Mouse (Mus musculus): Measurements from ENCODE around the gene Fnbp1. TPM values are rescaled to one million over a fixed set of nuclear protein-coding genes. Genes with fewer than 3 reads are reported as not detected.

The Fnbp1 gene
- polyA plus RNA-seq, 1 experiment from 2014 or later = 31.1 TPM

DNA sequence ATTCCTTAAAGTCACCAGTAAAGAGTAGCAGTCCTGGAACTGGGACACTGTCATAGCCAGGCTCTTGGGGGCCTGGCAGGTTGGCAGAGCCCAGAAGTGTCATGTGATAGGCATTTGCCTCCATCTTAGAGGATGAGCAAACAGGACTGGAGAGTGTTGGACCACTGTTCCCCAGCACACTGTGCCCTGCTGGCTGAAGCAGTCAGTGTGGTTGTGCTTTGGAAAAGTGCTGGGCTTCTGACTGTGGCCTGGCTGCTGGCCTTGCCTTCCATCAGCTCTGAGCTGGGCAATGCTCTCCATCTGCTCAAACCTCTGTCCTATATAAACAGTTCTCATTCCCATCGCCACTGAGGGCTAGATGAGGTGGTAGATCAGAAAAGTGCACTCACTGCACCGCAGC is 121.6 kb downstream of the Fnbp1 start:
- H3K9me3 ChIP-seq (ENCODE audit: control insufficient read depth, low read length) = no peaks in the 10 kb centered on the region
- H3K36me3 ChIP-seq (ENCODE audit: control insufficient read depth, insufficient read depth, low read length) = peaks cover 30% of the 10 kb centered on the region; the same call in 1 of the 2 replicates
- DNase-seq (ENCODE audit: low spot score) = no peak
- no peak overlapping the region for H3K4me3 ChIP-seq (ENCODE audit: low read depth, low read length)
- no peak overlapping the region for H3K4me2 ChIP-seq (ENCODE audit: low read length)
- WGBS = 86% methylated on average over 2 of the region's 2 CpGs
- H3K9ac ChIP-seq (ENCODE audit: low read length) = no peak overlapping the region
- no peak for ATAC-seq (replicated peaks; ENCODE audit: low FRiP score, low TSS enrichment, low read depth)
- H3K27me3 ChIP-seq (replicated peaks; ENCODE audit: control insufficient read depth, insufficient read depth, low read length) = no peaks in the 10 kb centered on the region
- no peak overlapping the region for H3K27ac ChIP-seq (ENCODE audit: low read depth)
- no peaks in the 10 kb centered on the region for H3K4me1 ChIP-seq (replicated peaks; ENCODE audit: control insufficient read depth, insufficient read depth, low read length)

DNA sequence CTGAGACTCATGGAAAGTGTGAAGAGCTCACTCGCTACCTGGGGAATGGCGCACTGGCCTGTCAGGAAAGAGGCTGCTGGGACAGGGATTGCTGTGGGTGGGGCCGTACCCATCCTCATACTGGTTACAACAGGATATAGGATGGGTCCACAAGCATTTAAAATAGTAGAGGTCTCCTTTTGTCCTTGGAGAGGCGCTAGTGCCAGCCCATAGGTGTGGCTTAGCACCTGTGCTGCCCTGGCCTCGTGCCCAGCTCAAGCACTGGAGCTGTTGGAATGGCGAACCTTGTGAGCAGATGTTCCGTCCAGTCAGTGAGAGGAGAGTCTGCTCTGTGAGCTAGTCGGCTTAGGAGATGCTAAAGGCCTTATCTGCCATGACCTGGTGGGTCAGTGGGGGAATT is 122.8 kb downstream of the Fnbp1 start:
- peaks cover 30% of the 10 kb centered on the region; the same call in 1 of the 2 replicates for H3K36me3 ChIP-seq (ENCODE audit: control insufficient read depth, insufficient read depth, low read length)
- ATAC-seq (replicated peaks; ENCODE audit: low FRiP score, low TSS enrichment, low read depth) = no peak
- WGBS = 85% methylated on average over 8 of the region's 8 CpGs

GRCm38 (mm10) chr2:31018519-31018918 is 123.3 kb downstream of the Fnbp1 start:
- no peaks in the 10 kb centered on the region for H3K9me3 ChIP-seq (ENCODE audit: control insufficient read depth, low read length)
- ATAC-seq (replicated peaks; ENCODE audit: low FRiP score, low TSS enrichment, low read depth) (no peak), DNase-seq (ENCODE audit: low spot score) (no peak)
- WGBS = 88% methylated on average over 8 of the region's 8 CpGs
- H3K36me3 ChIP-seq (ENCODE audit: control insufficient read depth, insufficient read depth, low read length) = peaks cover 30% of the 10 kb centered on the region; the same call in 1 of the 2 replicates
- H3K9ac ChIP-seq (ENCODE audit: low read length) = no peak overlapping the region
- H3K27ac ChIP-seq (ENCODE audit: low read depth) = no peak overlapping the region
- no peak overlapping the region for H3K4me3 ChIP-seq (ENCODE audit: low read depth, low read length)
- no peak overlapping the region for H3K4me2 ChIP-seq (ENCODE audit: low read length)
- no peaks in the 10 kb centered on the region for H3K4me1 ChIP-seq (replicated peaks; ENCODE audit: control insufficient read depth, insufficient read depth, low read length)
- H3K27me3 ChIP-seq (replicated peaks; ENCODE audit: control insufficient read depth, insufficient read depth, low read length) = no peaks in the 10 kb centered on the region

More for the DNA sequence above, 122.8 kb downstream of the Fnbp1 start:
- Histone ChIP-seq H3K4me2 (ENCODE audit: low read length) (no peak overlapping the region), H3K4me3 (ENCODE audit: low read depth, low read length) (no peak overlapping the region), H3K4me1 (replicated peaks; ENCODE audit: control insufficient read depth, insufficient read depth, low read length) (no peaks in the 10 kb centered on the region), H3K9me3 (ENCODE audit: control insufficient read depth, low read length) (no peaks in the 10 kb centered on the region), H3K9ac (ENCODE audit: low read length) (no peak overlapping the region), H3K27me3 (replicated peaks; ENCODE audit: control insufficient read depth, insufficient read depth, low read length) (no peaks in the 10 kb centered on the region), H3K27ac (ENCODE audit: low read depth) (no peak overlapping the region)
- no peak for DNase-seq (ENCODE audit: low spot score)

- no peak overlapping the region for H3K9ac ChIP-seq (ENCODE audit: low read length)
- H3K4me2 ChIP-seq (ENCODE audit: low read length) = no peak overlapping the region
- H3K27ac ChIP-seq (ENCODE audit: low read depth) = no peak overlapping the region
- H3K27me3 ChIP-seq (replicated peaks; ENCODE audit: control insufficient read depth, insufficient read depth, low read length) = no peaks in the 10 kb centered on the region
- no peaks in the 10 kb centered on the region for H3K4me1 ChIP-seq (replicated peaks; ENCODE audit: control insufficient read depth, insufficient read depth, low read length)
- no peaks in the 10 kb centered on the region for H3K9me3 ChIP-seq (ENCODE audit: control insufficient read depth, low read length)
- DNase-seq (ENCODE audit: low spot score) (no peak), ATAC-seq (replicated peaks; ENCODE audit: low FRiP score, low TSS enrichment, low read depth) (no peak)
- H3K4me3 ChIP-seq (ENCODE audit: low read depth, low read length) = no peak overlapping the region
- H3K36me3 ChIP-seq (ENCODE audit: control insufficient read depth, insufficient read depth, low read length) = peaks cover 30% of the 10 kb centered on the region; the same call in 1 of the 2 replicates
- WGBS = 95% methylated on average over 18 of the region's 18 CpGs
These were observed 124.0 kb downstream of the Fnbp1 start for GRCm38 (mm10) chr2:31017625-31018317.

GRCm38 (mm10) chr2:31013371-31014120 is 128.3 kb downstream of the Fnbp1 start:
- Histone ChIP-seq H3K27me3 (replicated peaks; ENCODE audit: control insufficient read depth, insufficient read depth, low read length) (no peaks in the 10 kb centered on the region), H3K4me2 (ENCODE audit: low read length) (no peak overlapping the region), H3K9me3 (ENCODE audit: control insufficient read depth, low read length) (no peaks in the 10 kb centered on the region), H3K4me1 (replicated peaks; ENCODE audit: control insufficient read depth, insufficient read depth, low read length) (no peaks in the 10 kb centered on the region), H3K27ac (ENCODE audit: low read depth) (no peak overlapping the region), H3K36me3 (ENCODE audit: control insufficient read depth, insufficient read depth, low read length) (peaks cover 29% of the 10 kb centered on the region; the same call in 1 of the 2 replicates), H3K4me3 (ENCODE audit: low read depth, low read length) (no peak overlapping the region), H3K9ac (ENCODE audit: low read length) (no peak overlapping the region)
- 79% methylated on average over 14 of the region's 14 CpGs for WGBS
- ATAC-seq (replicated peaks; ENCODE audit: low FRiP score, low TSS enrichment, low read depth) (no peak), DNase-seq (ENCODE audit: low spot score) (no peak)

- Histone ChIP-seq H3K9ac (ENCODE audit: low read length) (no peak overlapping the region), H3K4me1 (replicated peaks; ENCODE audit: control insufficient read depth, insufficient read depth, low read length) (0 out of 2 replicates have a peak, but pooled peaks cover 9% of the 10 kb centered on the region), H3K4me2 (ENCODE audit: low read length) (no peak overlapping the region), H3K27me3 (replicated peaks; ENCODE audit: control insufficient read depth, insufficient read depth, low read length) (no peaks in the 10 kb centered on the region), H3K27ac (ENCODE audit: low read depth) (no peak overlapping the region), H3K9me3 (ENCODE audit: control insufficient read depth, low read length) (no peaks in the 10 kb centered on the region), H3K4me3 (ENCODE audit: low read depth, low read length) (no peak overlapping the region), H3K36me3 (ENCODE audit: control insufficient read depth, insufficient read depth, low read length) (peaks cover 23% of the 10 kb centered on the region)
- WGBS = 55% methylated on average over 5 of the region's 5 CpGs
- DNase-seq (ENCODE audit: low spot score) = no peak
- ATAC-seq (replicated peaks; ENCODE audit: low FRiP score, low TSS enrichment, low read depth) = no peak
These were observed 134.6 kb downstream of the Fnbp1 start for GRCm38 (mm10) chr2:31007208-31007607.

GRCm38 (mm10) chr2:31006434-31006833 is 135.4 kb downstream of the Fnbp1 start:
- H3K9ac ChIP-seq (ENCODE audit: low read length) = no peak overlapping the region
- 72% methylated on average over 5 of the region's 5 CpGs for WGBS
- 0 out of 2 replicates have a peak, but pooled peaks cover 9% of the 10 kb centered on the region for H3K4me1 ChIP-seq (replicated peaks; ENCODE audit: control insufficient read depth, insufficient read depth, low read length)
- H3K27me3 ChIP-seq (replicated peaks; ENCODE audit: control insufficient read depth, insufficient read depth, low read length) = no peaks in the 10 kb centered on the region
- no peak overlapping the region for H3K4me2 ChIP-seq (ENCODE audit: low read length)
- DNase-seq (ENCODE audit: low spot score) (no peak), ATAC-seq (replicated peaks; ENCODE audit: low FRiP score, low TSS enrichment, low read depth) (no peak)
- H3K4me3 ChIP-seq (ENCODE audit: low read depth, low read length) = no peak overlapping the region
- no peaks in the 10 kb centered on the region for H3K9me3 ChIP-seq (ENCODE audit: control insufficient read depth, low read length)
- H3K27ac ChIP-seq (ENCODE audit: low read depth) = no peak overlapping the region
- peaks cover 19% of the 10 kb centered on the region for H3K36me3 ChIP-seq (ENCODE audit: control insufficient read depth, insufficient read depth, low read length)

DNA sequence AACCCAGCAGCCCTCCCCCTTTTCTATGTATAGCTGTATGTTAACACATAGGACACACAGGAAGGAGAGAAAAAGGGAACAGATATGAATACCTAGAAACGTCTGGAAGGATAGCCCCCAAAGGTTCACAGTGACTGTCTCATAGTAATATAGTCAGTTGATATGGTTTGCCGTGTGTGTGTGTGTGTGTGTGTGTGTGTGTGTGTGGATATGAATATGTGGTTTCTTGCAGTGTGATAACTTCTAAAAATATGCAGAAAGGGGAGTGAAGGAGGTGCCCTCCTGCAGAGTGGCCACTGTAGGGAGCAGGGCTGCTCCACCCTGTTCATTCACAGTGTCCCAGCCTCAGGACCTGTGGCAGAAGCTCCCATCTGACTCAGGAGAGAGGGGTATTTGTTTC is 136.4 kb downstream of the Fnbp1 start:
- Histone ChIP-seq H3K36me3 (ENCODE audit: control insufficient read depth, insufficient read depth, low read length) (peaks cover 13% of the 10 kb centered on the region), H3K9me3 (ENCODE audit: control insufficient read depth, low read length) (no peaks in the 10 kb centered on the region), H3K27me3 (replicated peaks; ENCODE audit: control insufficient read depth, insufficient read depth, low read length) (no peaks in the 10 kb centered on the region), H3K9ac (ENCODE audit: low read length) (no peak overlapping the region), H3K4me1 (replicated peaks; ENCODE audit: control insufficient read depth, insufficient read depth, low read length) (0 out of 2 replicates have a peak, but pooled peaks cover 9% of the 10 kb centered on the region), H3K4me3 (ENCODE audit: low read depth, low read length) (no peak overlapping the region), H3K4me2 (ENCODE audit: low read length) (no peak overlapping the region), H3K27ac (ENCODE audit: low read depth) (no peak overlapping the region)
- DNase-seq (ENCODE audit: low spot score) (no peak), ATAC-seq (replicated peaks; ENCODE audit: low FRiP score, low TSS enrichment, low read depth) (no peak)
- 73% methylated on average over 2 of the region's 2 CpGs for WGBS

All from intestine, embryonic 14.5 days (tissue).